Mouse (Mus musculus) lung, embryonic 16.5 days (tissue): Measurements from ENCODE around the gene Setdb2. TPM values are rescaled to one million over a fixed set of nuclear protein-coding genes. Genes with fewer than 3 reads are reported as not detected.
"Not testable (repeated sequence)": the region's sequence is repeated elsewhere in the genome, so short reads cannot be mapped to it uniquely, and the experiment has no call there.

Experiments
- ATAC-seq: fragments of 200-750 bp; cut with Nextera tagmentation; 2 replicates; pipeline ENCODE4 v1.8.0; 2017; ENCODE audit warnings: low read depth, mild to moderate bottlenecking, moderate library complexity
- H3K27ac ChIP-seq: fragments of 300-500 bp; sonication (generic); 2 replicates; pipeline ENCODE4 v1.5.1; 2014; ENCODE audit warnings: mild to moderate bottlenecking, control low read depth, low read length
- H3K27me3 ChIP-seq: fragments of 300-500 bp; sonication (generic); 2 replicates; pipeline ENCODE4 v1.6.1; 2014; ENCODE audit warnings: low read depth, low read length, mixed read lengths; ENCODE audit not compliant: control insufficient read depth, insufficient read depth
- H3K36me3 ChIP-seq: fragments of 300-500 bp; sonication (generic); 2 replicates; pipeline ENCODE4 v1.6.1; 2014; ENCODE audit warnings: low read length; ENCODE audit not compliant: control insufficient read depth, insufficient read depth
- H3K4me1 ChIP-seq: fragments of 300-500 bp; sonication (generic); replicated peaks from 2 replicates; pipeline ENCODE4 v1.6.1; 2014; ENCODE audit warnings: low read length, mixed read lengths; ENCODE audit not compliant: control insufficient read depth, insufficient read depth
- H3K4me2 ChIP-seq: fragments of 300-500 bp; sonication (generic); 2 replicates; pipeline ENCODE4 v1.6.1; 2014; ENCODE audit warnings: low read depth, low read length, control low read depth
- H3K4me3 ChIP-seq: fragments of 300-500 bp; sonication (generic); 2 replicates; pipeline ENCODE4 v1.5.1; 2014; ENCODE audit warnings: mild to moderate bottlenecking, low read length, control low read depth
- H3K9ac ChIP-seq: fragments of 300-500 bp; sonication (generic); 2 replicates; pipeline ENCODE4 v1.6.1; 2014; ENCODE audit warnings: low read length, control low read depth
- H3K9me3 ChIP-seq: fragments of 300-500 bp; sonication (generic); 2 replicates; pipeline ENCODE4 v1.6.1; 2016; ENCODE audit warnings: low read length; ENCODE audit not compliant: control insufficient read depth
- WGBS: fragments of 180-500 bp; shearing (Covaris S2); extraction: QIAGEN DNeasy Blood & Tissue Kit; methylation state at CpG from one replicate; pipeline ENCODE4 v1.1.7; 2014; 5-methylcytosine and 5-hydroxymethylcytosine counted together
- polyA plus RNA-seq: library from polyadenylated mRNA; unstranded; fragments of >200 nt; fragmentation: Nextera tagmentation; extraction: Ambion mirVana; gene quantifications from 2 replicates; pipeline ENCODE4 v1.2.1, GENCODE M21; 2015

Setdb2 gene
- polyA plus RNA-seq, 1 experiment from 2014 or later: 9.7 TPM

GRCm38 (mm10) chr14:59396999-59397398 is 43.7 kb downstream of the Setdb2 start:
- Histone ChIP-seq H3K36me3 (no peaks in the 10 kb centered on the region), H3K9ac (no peak overlapping the region), H3K4me2 (no peak overlapping the region), H3K4me1 (no peaks in the 10 kb centered on the region), H3K27ac (no peak overlapping the region), H3K4me3 (no peak overlapping the region), H3K9me3 (no peaks in the 10 kb centered on the region), H3K27me3 (no peaks in the 10 kb centered on the region)
- ATAC-seq: no peak
- 71% methylated on average over 2 of the region's 2 CpGs for WGBS

- no peak for ATAC-seq
- 91% methylated on average over 3 of the region's 3 CpGs for WGBS
- Histone ChIP-seq H3K4me3 (no peak within 1 kb of the TSS), H3K4me1 (no peaks in the 10 kb centered on the region), H3K9me3 (no peaks in the 10 kb centered on the region), H3K27me3 (no peaks in the 10 kb centered on the region), H3K27ac (no peak within 1 kb of the TSS), H3K4me2 (no peak within 1 kb of the TSS), H3K9ac (no peak within 1 kb of the TSS), H3K36me3 (no peaks in the 10 kb centered on the region)
These were observed 45.4 kb downstream of the Setdb2 start, which contains the start of gene Phf11c for GRCm38 (mm10) chr14:59395281-59395680. Gene Phf11c, minus strand, starts transcription at chr14:59395381.

GRCm38 (mm10) chr14:59390181-59390580 is 50.5 kb downstream of the Setdb2 start:
- not testable (repeated sequence) for H3K27ac ChIP-seq, ATAC-seq, H3K36me3 ChIP-seq, H3K27me3 ChIP-seq, H3K9me3 ChIP-seq, H3K4me2 ChIP-seq, H3K4me1 ChIP-seq, H3K9ac ChIP-seq, H3K4me3 ChIP-seq
- WGBS: 43% methylated on average over 4 of the region's 4 CpGs

DNA sequence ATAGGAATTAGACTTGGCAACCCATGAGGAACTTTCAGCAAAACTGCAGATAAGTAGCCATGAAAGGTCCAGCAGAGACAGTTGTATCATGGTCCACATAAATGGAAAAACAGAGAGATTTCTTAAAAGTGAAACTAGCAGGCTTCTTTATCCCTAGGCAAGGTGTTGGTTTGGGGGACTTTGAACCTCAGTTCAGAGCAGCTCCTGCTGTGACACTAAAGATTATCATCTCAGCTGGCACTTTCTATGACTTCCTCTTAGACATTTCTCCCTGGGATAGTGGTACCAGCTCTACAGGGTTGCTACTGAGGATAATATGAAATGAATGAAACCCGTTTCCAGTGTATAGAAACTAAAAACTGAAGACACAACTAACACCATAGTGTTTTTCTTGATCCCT is 51.2 kb downstream of the Setdb2 start:
- Histone ChIP-seq H3K9me3 (no peaks in the 10 kb centered on the region), H3K4me2 (no peak overlapping the region), H3K27ac (no peak overlapping the region), H3K36me3 (no peaks in the 10 kb centered on the region), H3K4me1 (no peaks in the 10 kb centered on the region), H3K4me3 (no peak overlapping the region), H3K9ac (no peak overlapping the region), H3K27me3 (no peaks in the 10 kb centered on the region)
- WGBS: 64% methylated on average over 1 of the region's 1 CpGs
- ATAC-seq: no peak

GRCm38 (mm10) chr14:59370348-59371068 is 70.2 kb downstream of the Setdb2 start:
- Histone ChIP-seq H3K27me3 (no peaks in the 10 kb centered on the region), H3K4me1 (no peaks in the 10 kb centered on the region), H3K9ac (no peak overlapping the region), H3K9me3 (peaks cover 4% of the 10 kb centered on the region; the same call in 1 of the 2 replicates), H3K4me3 (no peak overlapping the region), H3K4me2 (no peak overlapping the region), H3K36me3 (no peaks in the 10 kb centered on the region), H3K27ac (no peak overlapping the region)
- WGBS: 89% methylated on average over 25 of the region's 25 CpGs
- no peak for ATAC-seq

DNA sequence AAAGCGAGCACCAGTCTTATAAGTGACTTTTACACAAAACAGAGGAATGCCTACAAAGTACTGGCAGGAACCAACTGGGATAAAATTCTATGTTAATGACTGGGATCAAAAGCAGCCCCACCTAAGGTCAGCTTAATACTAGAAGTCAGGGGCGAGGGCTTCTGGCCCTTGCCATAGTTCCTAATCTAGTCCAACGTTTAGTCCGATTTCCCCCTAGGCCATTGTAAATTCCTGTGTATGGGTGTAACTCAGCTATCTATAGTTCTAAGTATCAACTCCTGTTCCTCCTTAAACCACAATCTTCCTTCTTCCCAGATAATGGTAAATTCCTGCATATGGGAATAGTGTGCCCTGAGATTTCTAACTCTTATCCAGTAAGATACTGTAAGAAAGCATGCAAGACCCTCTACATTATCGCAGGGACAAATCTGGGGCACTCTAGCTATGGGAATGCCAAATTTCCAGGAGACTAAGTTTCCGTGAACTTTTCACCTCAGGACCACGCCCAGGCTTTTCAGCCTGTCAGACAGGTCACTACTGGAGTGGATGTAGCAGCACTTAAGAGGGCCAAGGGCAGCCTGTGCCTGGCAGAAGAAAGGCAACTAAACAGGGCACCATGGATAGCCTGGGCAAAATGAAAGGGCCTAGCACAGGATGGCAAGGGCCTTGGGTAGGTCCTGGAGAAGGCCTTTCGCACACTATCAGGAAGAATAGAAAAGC is 74.1 kb downstream of the Setdb2 start:
- no peak for ATAC-seq
- H3K4me3 ChIP-seq: no peak overlapping the region
- 70% methylated on average over 8 of the region's 8 CpGs for WGBS
- no peak overlapping the region for H3K9ac ChIP-seq
- peaks cover 4% of the 10 kb centered on the region; the same call in 1 of the 2 replicates for H3K9me3 ChIP-seq
- no peaks in the 10 kb centered on the region for H3K27me3 ChIP-seq
- H3K4me1 ChIP-seq: no peaks in the 10 kb centered on the region
- no peak overlapping the region for H3K27ac ChIP-seq
- no peak overlapping the region for H3K4me2 ChIP-seq
- no peaks in the 10 kb centered on the region for H3K36me3 ChIP-seq

DNA sequence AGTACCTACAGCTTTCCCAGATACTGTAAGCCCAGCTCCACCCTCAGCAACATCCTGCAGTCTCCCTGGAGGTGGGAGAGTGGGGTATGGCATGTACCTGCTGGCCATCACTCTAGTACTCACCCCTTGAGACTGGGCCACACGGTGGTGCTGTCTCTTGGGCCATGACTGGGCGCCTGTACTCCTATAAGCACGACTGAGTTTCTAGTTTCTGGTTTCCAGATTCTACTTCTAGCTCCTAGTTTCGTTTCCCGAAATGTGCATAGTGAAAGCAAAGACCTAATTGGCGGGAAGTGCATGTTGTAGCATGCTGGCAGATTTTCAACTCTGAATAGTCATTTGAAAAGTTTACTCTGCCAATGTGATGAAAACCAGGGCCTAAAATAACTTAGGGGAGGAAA is 75.4 kb downstream of the Setdb2 start, which contains the start of gene Phf11d:
TSS of gene Phf11d (minus strand) at position 227 of the 401 bp plus-strand sequence.
- H3K4me3 ChIP-seq: no peak within 1 kb of the TSS
- 73% methylated on average over 6 of the region's 6 CpGs for WGBS
- H3K9ac ChIP-seq: no peak within 1 kb of the TSS
- no peaks in the 10 kb centered on the region for H3K36me3 ChIP-seq
- H3K27me3 ChIP-seq: no peaks in the 10 kb centered on the region
- H3K9me3 ChIP-seq: no peaks in the 10 kb centered on the region
- peak; percentile 74 for ATAC-seq
- peak within 1 kb of the TSS; percentile 46; the same call in 1 of the 2 replicates for H3K27ac ChIP-seq
- no peak within 1 kb of the TSS for H3K4me2 ChIP-seq
- H3K4me1 ChIP-seq: no peaks in the 10 kb centered on the region

Other genes with a start within 250 kb of the Setdb2 start
- gene Rcbtb1, start 239.7 kb downstream of the Setdb2 start, polyA plus RNA-seq: 40.3 and 43.5 TPM in 2 replicates
- gene Gm6904, start 180.7 kb downstream of the Setdb2 start, polyA plus RNA-seq: not detected in 2 replicates
- gene Phf11a, start 143.4 kb downstream of the Setdb2 start, polyA plus RNA-seq: not detected in 2 replicates
- 0.40 and 1.2 TPM in 2 replicates for gene Phf11b, start 99.5 kb downstream of the Setdb2 start, polyA plus RNA-seq
- 2.0 and 2.9 TPM in 2 replicates for gene Phf11d, start 75.4 kb downstream of the Setdb2 start, polyA plus RNA-seq
- 0.60 and 0.62 TPM in 2 replicates for gene Phf11c, start 45.5 kb downstream of the Setdb2 start, polyA plus RNA-seq
- gene Cab39l, start 88 bp upstream of the Setdb2 start, polyA plus RNA-seq: 50.0 and 52.2 TPM in 2 replicates
- gene Cdadc1, start 157.1 kb upstream of the Setdb2 start, polyA plus RNA-seq: 35.3 and 41.2 TPM in 2 replicates
- 7.1 and 8.7 TPM in 2 replicates for gene Shisa2, start 184.4 kb upstream of the Setdb2 start, polyA plus RNA-seq